Mouse (Mus musculus) ovary, adult 18-20 months (tissue): ENCODE measurements around the gene Car1.
"Not testable (repeated sequence)": the region's sequence is repeated elsewhere in the genome, so short reads cannot be mapped to it uniquely, and the experiment has no call there.

Source experiments
- DNase-seq: peaks from one replicate; pipeline ENCODE4 v3.0.0; 2022; ENCODE audit warnings: low spot score, mixed read lengths

The Car1 gene

DNA sequence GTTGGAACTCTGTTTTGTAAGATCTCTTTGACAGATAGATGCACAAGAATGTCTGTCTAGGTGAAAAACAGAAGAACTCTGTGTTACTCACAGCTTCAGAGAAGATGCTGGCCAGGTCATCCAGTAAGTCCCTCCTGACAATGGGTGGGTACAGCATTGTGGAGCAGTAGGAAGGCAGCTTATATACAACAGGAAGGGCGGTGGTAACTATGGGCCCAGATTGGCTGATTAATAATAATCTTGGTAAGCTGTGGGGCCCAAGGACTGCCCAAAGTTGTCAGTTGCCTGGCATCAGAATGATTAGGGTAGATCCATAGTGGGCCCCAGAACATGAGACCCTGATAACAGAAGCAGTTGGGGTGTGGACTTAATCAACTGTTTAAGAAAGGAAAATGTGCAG is at the start of gene Car1:
Gene Car1, minus strand, starts transcription at position 158 of the 400 bp plus-strand sequence.
- no peak for DNase-seq

DNA sequence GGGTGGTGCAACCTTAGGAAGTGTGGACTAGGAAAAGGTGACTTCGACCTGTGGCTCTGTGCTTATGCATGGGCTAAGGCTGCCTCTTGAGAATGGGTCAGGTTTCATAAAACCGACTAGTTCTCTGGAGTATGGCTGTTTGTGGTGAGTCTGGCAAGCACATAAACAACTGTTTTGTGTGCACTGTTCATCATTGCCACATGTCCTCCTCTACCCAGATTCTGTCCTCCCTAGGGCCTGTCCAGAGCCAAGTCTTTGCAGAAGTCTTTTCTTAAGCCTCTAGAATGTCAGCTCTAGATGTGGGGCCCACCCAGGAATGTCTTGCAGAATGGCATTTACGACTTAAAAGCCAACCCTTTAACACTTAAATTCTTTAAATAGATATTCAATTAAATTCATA is 49.7 kb upstream of the Car1 start:
- DNase-seq, result no peak

DNA sequence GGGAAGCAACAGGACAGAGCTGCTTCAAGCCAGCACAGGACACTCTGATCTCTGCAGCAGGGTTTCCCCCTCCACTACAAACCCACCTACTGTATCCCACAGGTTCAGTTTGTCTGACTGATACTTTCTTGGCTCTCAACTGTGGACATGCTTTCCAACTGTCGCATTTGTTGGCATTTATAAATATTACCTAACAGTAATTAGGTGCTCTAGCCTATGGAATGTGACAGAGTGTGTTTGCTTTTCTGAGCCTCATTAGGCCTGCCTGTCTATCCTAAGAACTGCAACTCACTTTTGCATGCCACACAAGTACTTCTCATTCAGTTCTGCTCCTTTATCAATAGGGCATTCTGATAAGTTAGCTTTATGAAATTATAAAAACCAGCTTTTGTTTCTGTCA is 46.3 kb upstream of the Car1 start:
- DNase-seq, result no peak

DNA sequence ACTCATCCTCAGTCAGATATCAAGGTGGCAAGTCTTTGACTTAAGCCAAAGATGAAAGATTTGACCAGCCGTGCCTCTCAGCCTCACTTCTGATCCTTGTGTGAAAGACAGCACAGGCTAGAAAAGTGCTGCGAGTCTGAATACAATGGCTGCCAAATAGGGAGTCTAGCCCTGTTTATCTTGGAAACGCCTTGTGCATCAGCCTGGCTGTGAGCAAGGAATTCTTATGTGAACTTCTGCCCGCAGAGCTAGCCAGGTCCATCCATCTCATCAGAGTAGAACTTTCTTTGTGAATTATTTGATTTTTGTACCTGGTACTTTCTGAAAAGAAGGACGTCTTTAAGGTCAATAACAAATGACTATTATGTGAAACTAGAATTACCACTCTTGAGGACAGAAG is 45.8 kb upstream of the Car1 start:
- no peak for DNase-seq

DNA sequence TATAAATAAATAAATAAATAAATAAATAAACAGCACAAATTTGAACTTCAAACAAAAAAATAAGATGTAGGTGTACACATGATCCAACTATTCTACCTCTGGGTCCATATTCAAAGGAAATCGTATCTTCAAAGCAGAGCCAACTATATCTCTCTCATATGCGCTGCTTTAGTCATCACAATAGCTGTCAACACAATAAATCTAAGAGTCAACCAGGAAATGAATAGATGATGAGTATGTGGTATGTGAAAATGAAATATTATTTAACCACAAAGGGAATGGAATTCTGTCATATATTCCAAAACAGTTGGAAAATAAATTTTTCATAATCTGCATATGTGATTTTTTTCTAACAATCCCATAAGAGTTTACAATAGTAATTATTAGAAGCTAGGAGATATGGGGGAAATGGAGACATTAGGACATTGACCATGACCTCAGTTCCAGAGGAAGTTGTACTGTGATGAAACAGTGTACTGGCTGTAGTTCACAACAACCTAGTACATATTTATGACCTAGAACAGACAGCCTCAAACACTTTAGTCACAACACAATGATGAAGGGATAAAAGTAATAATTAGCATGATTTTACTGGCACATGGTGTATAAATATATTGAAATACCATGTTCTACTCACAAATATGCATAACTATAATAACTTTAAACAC is 40.6 kb upstream of the Car1 start:
- no peak for DNase-seq

DNA sequence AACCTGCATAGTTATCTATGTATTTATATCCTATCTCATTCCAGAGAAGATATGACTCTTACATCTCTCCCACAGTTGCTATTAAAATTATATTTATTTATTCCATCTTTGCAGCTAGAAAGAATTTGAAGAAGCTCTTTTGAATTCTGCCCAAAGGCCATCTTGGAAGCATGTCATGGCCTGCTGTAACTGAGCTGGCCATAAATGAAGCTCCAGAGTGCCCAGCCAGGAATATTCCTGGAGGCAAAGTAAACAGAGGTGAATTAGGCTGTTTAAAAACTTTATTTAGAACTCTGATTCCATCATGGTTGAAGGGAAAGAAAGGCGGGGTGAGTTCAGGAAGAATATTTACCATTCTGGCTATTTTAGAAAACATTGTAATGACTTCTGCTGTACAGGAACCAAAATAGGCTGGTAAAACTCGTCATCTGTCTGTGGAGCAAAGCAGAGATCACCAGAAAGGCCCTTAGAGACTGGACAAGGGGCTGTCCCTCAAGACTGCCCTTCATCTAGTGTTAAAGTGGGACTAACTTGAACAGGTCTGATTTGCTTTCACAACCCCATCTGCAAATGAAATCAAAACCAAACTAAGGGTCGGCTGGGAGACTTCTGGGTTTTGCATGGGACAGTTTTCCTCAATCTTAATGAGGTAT is 31.4 kb upstream of the Car1 start:
- DNase-seq, result no peak

DNA sequence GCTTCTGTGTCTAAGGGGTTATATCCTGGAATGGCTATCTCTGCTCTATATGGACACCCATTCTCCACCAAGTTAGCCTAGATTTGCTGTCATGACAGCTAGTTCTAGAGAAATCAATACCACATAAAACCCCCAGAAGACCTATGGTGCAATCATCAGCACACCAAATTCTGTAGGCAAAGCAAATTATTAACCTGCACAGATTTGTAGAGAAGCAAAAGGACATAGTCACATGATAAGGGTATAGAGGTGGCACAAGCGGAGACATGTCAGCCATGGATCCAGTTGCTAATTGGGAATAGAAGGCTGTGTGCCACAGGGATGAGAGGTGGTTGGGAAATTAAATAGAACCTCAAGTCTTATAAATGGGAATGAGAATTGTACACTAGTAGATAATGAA is 30.8 kb upstream of the Car1 start:
- DNase-seq, result no peak

DNA sequence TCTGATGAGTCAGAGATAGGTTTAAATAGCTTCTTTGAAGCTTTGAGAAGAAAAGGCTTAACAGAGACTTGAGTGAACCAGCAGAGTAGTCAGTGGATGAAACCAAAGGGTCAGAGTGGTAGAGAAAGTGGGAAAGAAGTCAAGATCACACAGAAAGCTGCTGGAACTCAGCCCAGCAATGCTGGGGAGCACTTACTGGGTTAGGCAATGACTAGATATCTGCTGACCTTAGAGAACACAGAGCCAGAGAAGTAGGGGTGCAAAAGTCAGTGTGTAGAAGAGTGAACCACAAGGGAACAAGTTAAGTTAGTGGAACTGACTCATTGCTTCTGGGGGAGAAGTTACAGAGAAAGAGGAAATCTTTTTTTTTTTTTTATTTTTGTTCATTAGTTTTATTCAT is 24.6 kb upstream of the Car1 start:
- peak; percentile 35 for DNase-seq

DNA sequence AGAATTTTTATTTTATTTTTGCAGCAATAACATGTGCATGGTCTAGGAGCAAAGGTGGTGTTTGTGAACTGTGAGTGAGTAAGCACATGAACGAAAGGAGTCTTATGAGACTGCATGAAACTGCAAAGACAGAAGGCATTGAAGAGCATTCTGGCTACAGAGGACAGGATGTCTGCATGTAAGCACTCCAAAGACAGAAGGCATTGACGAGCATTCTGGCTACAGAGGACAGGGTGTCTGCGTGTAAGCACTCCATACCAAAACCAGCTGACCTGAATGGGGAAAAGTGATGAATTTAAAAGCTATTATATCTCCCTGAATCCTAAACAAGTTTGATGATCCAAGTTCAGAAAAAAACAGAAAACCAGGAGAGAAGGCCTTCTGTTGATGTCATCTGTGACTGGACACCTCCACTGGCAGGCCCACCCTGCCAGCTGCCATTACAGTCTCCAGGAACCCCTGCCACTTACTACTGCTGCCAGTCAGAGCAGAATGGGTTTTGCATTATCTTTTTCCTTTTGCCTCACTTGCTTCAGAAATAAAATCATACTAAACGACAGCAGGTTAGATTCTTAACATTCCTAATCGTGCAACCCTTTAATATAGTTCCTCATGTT is 23.2 kb upstream of the Car1 start:
- DNase-seq, result no peak

DNA sequence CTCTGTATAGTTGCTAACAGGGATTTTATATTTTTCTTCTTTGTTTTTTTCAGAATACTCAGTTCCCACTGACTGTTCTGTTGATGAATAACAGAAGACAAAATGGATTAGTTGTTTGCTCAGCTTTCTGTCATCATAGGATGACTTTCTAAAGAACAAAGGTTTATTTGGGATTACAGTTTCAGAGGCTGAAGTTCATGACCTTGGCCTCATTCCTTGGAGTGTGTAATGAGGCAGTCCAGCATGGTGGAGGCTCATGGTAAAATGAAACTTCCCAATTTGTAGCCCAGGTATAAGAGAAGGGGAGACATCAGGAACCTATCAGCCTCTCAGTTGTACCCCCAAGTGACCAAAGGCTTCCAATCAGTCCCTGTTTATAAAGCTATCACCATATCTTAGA is 20.7 kb upstream of the Car1 start:
- DNase-seq, result no peak

DNA sequence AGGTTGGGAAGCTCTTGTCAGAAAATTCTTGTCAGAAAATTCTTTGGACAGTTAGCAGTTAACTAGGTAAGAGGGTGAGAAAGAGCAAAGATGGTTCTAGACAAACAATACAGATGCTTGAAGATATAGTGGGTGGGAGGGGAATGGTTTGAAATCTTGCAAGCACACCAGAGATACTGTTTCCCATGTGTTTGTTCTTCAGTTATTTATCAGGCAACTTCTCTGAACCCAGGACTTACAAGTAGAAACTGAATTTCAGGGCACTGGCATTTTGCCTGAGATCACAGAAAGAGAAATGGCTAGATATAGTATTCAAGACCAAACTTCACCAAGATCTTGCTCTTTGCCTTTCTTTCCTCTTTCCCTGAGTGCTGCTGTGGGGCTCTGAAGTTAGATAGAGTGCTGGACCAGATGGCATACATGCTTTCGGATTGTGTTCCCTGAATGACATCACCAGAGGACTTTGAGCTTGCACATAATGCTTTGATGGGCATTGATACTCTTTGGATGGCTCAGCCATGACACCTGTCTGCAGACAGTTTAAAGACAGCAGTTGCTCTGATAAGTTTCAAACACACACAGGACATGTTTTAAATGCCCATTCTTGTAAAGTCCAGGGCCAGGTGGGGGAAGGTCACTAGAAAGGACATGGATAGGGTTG is 11.8 kb upstream of the Car1 start:
- no peak for DNase-seq

DNA sequence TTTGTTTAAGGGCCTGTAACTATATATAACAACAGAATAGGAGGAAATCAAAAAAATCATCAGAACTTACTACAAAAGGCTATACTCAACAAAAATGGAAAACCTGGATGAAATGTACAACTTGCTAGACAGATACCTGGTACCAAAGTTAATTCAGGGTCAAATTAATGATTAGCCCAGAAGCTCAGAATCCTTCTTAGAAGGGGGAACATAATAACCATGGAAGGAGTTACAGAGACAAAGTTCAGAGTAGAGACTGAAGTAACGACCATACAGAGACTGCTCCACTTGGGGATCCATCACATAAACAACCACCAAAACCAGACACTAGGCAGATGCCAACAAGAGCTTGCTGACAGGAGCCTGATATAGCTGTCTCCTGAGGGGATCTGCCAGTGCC is 7.2 kb upstream of the Car1 start:
- not testable (repeated sequence) for DNase-seq

DNA sequence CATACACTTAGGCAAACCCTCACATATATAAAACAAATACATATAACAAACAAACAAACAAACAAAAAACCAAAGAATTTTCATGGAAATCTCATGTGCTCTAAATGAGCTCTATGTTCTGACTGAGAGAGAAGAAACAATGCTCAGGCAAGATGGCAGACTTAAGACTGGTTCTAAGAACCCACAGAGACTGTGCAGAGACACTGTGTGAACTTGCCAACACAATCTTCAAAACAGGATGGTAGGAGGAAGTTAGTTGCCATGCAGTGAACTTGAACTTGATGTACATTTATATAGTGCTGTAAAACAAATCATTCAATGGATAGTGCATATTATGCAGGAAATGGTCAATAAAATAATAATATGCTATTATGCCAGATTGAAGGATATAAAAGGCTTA is 1.5 kb downstream of the Car1 start:
- no peak for DNase-seq

DNA sequence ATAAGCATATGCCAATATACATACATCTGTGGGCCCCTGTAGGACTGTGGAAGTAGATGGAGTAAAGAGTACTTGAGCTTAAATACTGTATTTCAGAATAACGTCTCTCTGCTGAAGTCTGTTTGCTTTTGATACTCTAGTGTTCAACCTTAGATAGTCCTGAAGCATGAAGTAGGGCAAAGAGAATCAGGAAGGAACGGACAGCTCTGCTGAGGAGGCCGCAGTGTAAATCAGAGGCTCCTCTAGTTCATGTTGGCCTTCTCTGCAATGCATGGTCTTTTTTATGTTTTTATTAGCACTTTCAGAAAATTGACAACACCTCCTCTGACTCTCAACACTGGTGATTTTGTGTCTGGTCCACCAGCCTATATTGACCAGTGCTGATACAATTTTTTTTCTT is 2.2 kb downstream of the Car1 start:
- no peak for DNase-seq

DNA sequence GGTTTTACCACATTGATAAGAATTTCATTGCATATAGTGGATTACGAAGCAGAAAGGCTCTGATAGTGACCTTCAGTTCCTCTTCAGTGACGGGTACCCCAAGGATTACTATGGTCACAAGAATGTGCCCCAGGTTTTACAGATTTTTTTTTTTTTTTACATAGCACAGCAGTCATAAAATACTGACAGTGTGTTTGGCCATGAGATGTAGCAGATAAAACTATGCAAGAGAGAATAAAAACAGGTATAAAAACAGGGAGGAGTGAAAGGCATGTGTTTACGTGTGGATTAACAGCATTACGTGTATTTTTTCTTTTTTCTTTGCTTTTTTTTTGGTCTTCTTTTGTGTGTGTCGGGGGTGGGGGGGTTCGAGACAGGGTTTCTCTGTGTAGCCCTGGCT is 3.3 kb downstream of the Car1 start:
- DNase-seq, result no peak

DNA sequence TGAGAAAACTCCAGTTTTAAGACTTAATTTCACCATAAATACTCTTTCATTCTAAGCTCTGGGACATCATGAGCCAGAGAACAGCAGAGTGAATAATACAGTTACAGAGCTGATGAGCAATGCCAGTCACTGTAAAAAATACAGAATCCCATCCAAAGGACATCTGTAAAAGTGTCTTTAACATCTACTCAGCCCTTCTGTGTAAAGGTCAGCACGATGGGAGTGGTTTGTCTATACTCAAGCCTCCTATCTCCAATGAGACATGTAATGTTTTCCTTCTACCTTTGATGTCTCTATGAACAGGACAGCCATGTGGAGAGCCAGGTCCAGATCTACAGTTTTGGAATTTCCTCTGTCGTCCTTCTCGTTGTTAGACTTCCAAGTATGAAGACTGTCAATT is 11.1 kb downstream of the Car1 start:
- no peak for DNase-seq

DNA sequence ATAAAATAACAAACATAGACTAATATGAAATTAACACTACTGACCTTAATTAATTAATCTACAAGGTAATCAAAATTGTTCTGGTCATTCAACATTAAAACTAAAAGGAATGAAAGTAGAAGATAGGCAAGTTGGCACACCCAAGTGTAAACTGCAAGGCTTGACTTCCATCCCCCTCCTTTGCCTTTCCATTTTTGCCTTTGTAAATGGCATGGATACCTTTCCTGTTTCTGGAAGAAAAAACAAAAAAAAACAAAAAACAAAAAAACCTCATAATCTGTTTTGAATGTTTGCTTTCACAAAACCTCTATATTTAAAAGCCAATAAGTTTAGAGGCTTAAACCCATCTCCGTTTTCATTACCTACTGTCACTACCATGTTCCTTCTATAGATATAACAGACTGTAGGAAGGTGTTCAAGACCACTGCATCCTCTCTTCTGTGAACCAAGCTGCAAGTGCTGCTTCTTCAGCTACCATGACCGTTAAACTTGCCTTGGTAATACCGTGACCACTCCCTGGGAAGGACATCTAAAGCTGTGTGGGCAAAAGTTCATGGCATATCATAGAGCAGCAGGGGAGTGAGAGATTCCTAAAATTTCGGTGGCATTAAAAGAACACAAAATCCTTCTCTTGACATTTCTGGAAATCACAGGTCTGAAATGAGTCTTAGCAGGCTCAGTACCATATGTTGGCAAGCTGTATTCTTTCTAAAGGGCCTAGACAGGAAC is 12.7 kb downstream of the Car1 start:
- DNase-seq, result no peak

DNA sequence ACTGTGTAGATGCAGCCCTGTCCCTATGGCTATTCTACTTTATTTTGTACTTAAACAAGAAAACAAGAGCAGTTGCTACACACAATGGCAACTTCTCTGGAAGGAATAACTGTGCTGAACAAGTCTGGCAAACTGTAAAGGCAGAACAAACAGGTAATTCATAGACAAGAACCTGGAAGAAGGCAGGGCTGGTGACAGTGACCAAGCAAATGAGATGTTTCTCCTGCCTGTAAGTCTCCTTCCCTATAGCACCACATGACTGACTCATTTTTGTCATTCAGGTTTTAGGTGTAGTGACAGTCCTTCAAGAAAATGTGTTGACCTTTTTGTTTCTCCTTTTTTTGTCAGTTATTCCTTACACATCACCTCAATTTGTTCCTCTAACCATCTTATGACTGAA is 16.1 kb downstream of the Car1 start:
- no peak for DNase-seq

DNA sequence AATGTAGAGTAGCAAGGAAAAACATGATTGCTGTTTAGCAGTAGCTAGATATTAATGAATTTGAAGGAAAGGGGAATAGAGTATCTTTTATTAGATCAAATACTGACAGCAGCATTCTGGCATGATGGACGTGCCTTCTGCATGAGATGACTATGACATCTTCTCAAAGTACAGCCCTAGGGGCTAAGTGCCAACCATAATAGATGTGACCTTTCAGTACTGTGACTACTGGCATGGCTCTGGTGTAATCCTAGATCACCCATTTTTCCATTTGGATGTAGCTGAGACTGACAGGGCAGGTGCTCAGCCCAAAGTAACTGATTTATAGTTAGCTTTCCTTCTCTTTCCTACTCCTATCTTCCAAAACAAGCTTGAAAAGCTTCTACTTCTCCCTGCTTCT is 20.6 kb downstream of the Car1 start:
- DNase-seq, result no peak

DNA sequence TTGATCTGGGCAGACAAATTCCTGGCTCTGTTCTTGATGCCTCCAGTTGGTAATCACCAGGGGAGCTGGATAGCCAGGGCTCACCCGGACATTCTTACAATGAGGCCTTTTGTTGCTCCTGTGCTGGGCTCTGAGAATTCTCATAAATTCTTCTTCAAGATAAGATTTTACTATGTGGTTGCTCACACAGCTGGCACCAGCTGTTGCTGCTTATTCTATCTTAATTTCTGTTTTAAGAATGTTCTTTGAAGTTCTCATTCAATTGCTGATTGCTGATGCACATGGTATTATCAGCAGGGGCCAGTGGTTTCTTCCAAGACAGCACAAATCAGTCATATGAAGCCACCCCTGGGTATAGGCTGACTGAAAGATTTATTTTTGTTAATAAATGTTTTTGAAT is 21.0 kb downstream of the Car1 start:
- DNase-seq, result peak; percentile 12

DNA sequence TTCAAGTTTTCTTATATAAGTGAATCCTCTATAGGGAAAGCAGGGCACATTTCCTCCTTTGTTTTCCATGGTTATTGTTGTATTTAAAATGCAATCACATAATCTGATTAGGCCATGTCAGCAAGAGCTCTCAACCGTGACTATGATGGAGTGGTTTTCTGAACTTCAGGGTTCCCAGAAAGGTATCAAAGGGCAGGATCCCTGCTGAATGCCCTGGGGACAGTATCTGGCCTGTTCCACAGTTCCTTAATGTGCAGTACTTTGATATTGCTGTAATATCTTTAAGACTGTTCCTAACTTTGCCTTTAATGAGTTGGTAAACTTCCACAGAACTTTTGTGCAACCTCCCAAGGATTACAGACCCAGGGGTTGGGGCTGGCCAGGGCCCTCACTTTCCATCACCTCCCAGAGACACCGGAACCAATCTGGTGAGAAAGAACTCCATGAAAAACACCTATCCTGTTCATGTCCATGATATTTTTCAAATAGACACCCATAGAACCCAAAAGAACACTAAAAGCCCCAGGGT is 21.6 kb downstream of the Car1 start:
- DNase-seq, result no peak

DNA sequence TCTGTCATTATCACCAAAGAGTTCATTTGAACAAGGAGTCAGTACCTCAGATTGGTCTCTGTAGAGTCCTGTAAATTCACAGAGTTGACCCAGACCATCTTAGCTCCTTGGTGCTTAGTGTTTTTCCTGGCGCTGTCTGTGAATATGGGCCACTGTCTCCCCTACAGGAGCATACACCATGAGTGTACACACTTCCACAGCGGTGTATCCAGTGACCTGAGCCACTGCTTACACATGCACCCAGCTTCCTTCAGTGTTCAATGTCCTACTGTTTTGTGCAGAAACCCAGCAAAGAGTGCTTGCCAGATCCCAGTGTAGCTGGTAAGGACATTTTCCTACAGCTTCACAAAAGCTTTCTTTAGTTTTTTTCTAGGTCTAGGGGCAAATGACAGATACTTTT is 22.8 kb downstream of the Car1 start:
- DNase-seq, result no peak
